Mouse (Mus musculus) heart, postnatal 25 days (tissue): ENCODE measurements around the gene Cdk8. TPM values are rescaled to one million over a fixed set of nuclear protein-coding genes. Genes with fewer than 3 reads are reported as not detected.
"Not testable (repeated sequence)": the region's sequence is repeated elsewhere in the genome, so short reads cannot be mapped to it uniquely, and the experiment has no call there.

Experiments
- DNase-seq: peaks from one replicate; pipeline ENCODE4 v3.0.0; 2022; ENCODE audit warnings: low spot score
- intact Hi-C: fragments of 180-260 bp; cut with DNase I; formaldehyde crosslinking; loops from one replicate; pipeline ENCODE4 v1.15.1; 2025
- total RNA-seq, 2 experiments: library from RNA; stranded (reverse); gene quantifications; 2 replicates each; pipeline ENCODE4 v1.2.3; 2021

Cdk8 gene
- total RNA-seq: 10 to 100 TPM; 15.5 to 18.9 TPM

- peak; percentile 83 for DNase-seq
- intact Hi-C loops: loop anchor here (1.0 to 5.0 kb wide), 2 partner anchors 10 to 51 kb away; partner anchors contain the start of gene Rnf6
Observed at GRCm38 (mm10) chr5:146230864-146231654, at the start of gene Cdk8. Gene Cdk8 (plus strand): TSS chr5:146231230.

- DNase-seq, intact Hi-C loops: not testable (repeated sequence)
Observed at GRCm38 (mm10) chr5:146185204-146185603, 45.8 kb upstream of the Cdk8 start, which contains the start of gene 1700001J03Rik. Gene 1700001J03Rik (minus strand): TSS chr5:146185304.

GRCm38 (mm10) chr5:146187441-146187840, 43.6 kb upstream of the Cdk8 start:
- intact Hi-C loops: loop anchor here (1.0 kb wide), 1 partner anchor 116 kb away; no protein-coding TSS in a partner anchor
- peak; percentile 11 for DNase-seq

GRCm38 (mm10) chr5:146188144-146188543, 42.9 kb upstream of the Cdk8 start:
- intact Hi-C loops: no loop called here
- no peak for DNase-seq

- no peak for DNase-seq
- intact Hi-C loops: no loop called here
Observed at GRCm38 (mm10) chr5:146188712-146189111, 42.3 kb upstream of the Cdk8 start.

- DNase-seq: no peak
- intact Hi-C loops: no loop called here
Observed at GRCm38 (mm10) chr5:146190093-146190492, 40.9 kb upstream of the Cdk8 start.

- no peak for DNase-seq
- intact Hi-C loops: no loop called here
Observed at GRCm38 (mm10) chr5:146190501-146191269, 40.3 kb upstream of the Cdk8 start.

- intact Hi-C loops: no loop called here
- no peak for DNase-seq
Observed at GRCm38 (mm10) chr5:146193360-146193759, 37.7 kb upstream of the Cdk8 start.

- DNase-seq: no peak
- intact Hi-C loops: no loop called here
Observed at GRCm38 (mm10) chr5:146199073-146199472, 32.0 kb upstream of the Cdk8 start.

GRCm38 (mm10) chr5:146199540-146199939, 31.5 kb upstream of the Cdk8 start:
- intact Hi-C loops: no loop called here
- DNase-seq: no peak

GRCm38 (mm10) chr5:146200580-146200979, 30.4 kb upstream of the Cdk8 start:
- intact Hi-C loops: no loop called here
- DNase-seq: no peak

- DNase-seq: no peak
- intact Hi-C loops: no loop called here
Observed at GRCm38 (mm10) chr5:146203921-146204320, 27.1 kb upstream of the Cdk8 start.

- intact Hi-C loops: no loop called here
- DNase-seq: no peak
Observed at GRCm38 (mm10) chr5:146205537-146205936, 25.5 kb upstream of the Cdk8 start.

GRCm38 (mm10) chr5:146220501-146220878, 10.5 kb upstream of the Cdk8 start:
- intact Hi-C loops: no loop called here
- DNase-seq: no peak

GRCm38 (mm10) chr5:146220879-146221714, 9.9 kb upstream of the Cdk8 start, which contains the start of gene Rnf6:
Gene Rnf6 (minus strand): TSS chr5:146221555.
- intact Hi-C loops: loop anchor here (1.0 kb wide), 1 partner anchor 10 kb away; the partner anchor contains the start of gene Cdk8
- DNase-seq: peak; percentile 91

GRCm38 (mm10) chr5:146221722-146222121, 9.3 kb upstream of the Cdk8 start:
- intact Hi-C loops: loop anchor here (1.0 kb wide), 1 partner anchor 10 kb away; the partner anchor contains the start of gene Cdk8
- DNase-seq: no peak

- intact Hi-C loops: no loop called here
Observed at GRCm38 (mm10) chr5:146223786-146224185, 7.2 kb upstream of the Cdk8 start.

GRCm38 (mm10) chr5:146227496-146227895, 3.5 kb upstream of the Cdk8 start:
- intact Hi-C loops: no loop called here

More at GRCm38 (mm10) chr5:146223786-146224185, 7.2 kb upstream of the Cdk8 start:
- DNase-seq: no peak

GRCm38 (mm10) chr5:146229869-146230650, 970 bp upstream of the Cdk8 start:
- intact Hi-C loops: loop anchor here (5.0 kb wide), 1 partner anchor 52 kb away; no protein-coding TSS in a partner anchor
- DNase-seq: no peak

More at GRCm38 (mm10) chr5:146227496-146227895, 3.5 kb upstream of the Cdk8 start:
- no peak for DNase-seq
